Mouse (Mus musculus): ENCODE data around the gene Prkab2. TPM values are rescaled to one million over a fixed set of nuclear protein-coding genes. Genes with fewer than 3 reads are reported as not detected.

Prkab2 gene
- polyA plus RNA-seq (2015; fragmentation: Nextera tagmentation; extraction: Ambion mirVana), result 11.0 and 13.3 TPM in 2 replicates

DNA sequence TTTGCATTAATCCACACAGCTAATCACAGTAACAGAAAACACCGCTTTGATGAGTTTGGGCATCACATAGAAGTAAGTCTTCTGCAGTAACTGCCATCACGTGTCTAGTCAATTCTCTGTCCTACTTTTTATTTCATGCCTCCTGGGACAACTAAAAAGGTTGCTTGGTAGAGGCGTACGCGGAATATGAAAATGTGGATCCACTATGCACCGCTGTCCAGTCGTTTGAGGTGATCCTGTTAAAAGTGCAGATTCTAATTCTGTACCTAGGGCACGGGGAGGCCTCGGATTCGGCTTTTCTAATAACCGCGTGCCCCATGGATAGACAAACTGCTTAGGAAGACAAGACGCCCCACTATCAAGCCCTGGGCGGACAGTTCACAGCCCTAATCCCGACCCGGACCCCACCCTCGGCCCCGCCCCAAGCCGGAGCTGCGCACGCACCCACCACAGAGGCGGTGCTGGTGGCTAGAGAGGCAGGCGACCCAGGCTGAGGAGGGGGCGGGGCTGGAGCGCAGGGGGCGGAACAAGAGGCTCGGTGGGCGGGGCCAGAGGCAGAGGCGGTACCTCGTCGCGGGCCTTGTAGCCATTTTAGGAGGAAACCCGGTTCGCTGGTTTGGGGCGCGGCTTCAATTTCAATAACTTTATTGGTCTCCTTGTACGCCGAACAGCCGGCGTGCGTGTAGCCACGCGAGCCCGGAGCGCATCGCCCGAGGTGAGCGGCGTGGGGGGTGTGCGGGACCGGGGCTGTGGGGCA, at the start of gene Prkab2:
Gene Prkab2 (plus strand): TSS at position 539 of the 757 bp plus-strand sequence.
- Histone ChIP-seq H3K4me1 (replicated peaks; ENCODE audit: control insufficient read depth, insufficient read depth, low read length) (peaks cover 17% of the 10 kb centered on the region), H3K9me3 (ENCODE audit: control insufficient read depth, low read length) (no peaks in the 10 kb centered on the region), H3K27me3 (replicated peaks; ENCODE audit: control insufficient read depth, insufficient read depth, low read length) (no peaks in the 10 kb centered on the region), H3K36me3 (ENCODE audit: control insufficient read depth, insufficient read depth) (no peaks in the 10 kb centered on the region), H3K27ac (ENCODE audit: low read length) (peak within 1 kb of the TSS; percentile 25; the same call in 1 of the 2 replicates), H3K4me3 (replicated peaks; ENCODE audit: low read length) (peak within 1 kb of the TSS; percentile 79), H3K4me2 (ENCODE audit: low read length) (peak within 1 kb of the TSS; percentile 79), H3K9ac (replicated peaks; ENCODE audit: low read depth, low read length) (peak within 1 kb of the TSS; percentile 73)
- WGBS, result 3% methylated on average over 48 of the region's 51 CpGs
- ATAC-seq, result peak; percentile 95

DNA sequence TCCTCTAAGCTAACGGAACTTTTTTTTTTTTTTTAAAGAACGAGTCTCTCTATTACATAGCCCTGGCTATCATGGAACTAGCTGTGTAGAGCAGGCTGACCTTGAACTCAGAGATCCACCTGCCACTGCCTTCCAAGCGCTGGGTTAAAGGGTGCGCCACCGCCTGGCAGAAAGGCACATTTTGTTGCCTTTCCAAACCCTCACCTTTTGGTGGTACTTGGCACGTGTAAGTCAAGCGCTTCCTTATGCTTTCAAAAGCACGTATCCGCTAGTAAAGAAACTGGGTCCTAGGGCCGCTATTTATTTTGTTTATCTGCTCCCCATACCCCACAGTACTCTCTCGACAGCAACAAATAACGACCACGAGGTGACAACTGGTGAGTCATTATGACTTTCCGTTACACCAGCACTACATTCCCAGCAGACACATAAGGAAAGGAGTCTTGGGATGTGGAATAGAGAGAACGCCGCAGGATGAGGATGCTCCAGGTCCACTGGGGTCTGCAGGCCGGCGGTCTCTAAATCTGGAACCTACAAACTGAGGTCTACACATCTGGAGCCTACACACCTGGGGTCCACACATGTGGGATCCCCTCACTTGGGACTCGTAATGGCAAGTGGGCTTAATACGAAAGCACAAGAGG, 48.7 kb upstream of the Prkab2 start:
- Histone ChIP-seq H3K4me2 (ENCODE audit: low read length) (peak overlapping the region; percentile 50), H3K4me1 (replicated peaks; ENCODE audit: control insufficient read depth, insufficient read depth, low read length) (peaks cover 4% of the 10 kb centered on the region), H3K36me3 (ENCODE audit: control insufficient read depth, insufficient read depth) (no peaks in the 10 kb centered on the region), H3K4me3 (replicated peaks; ENCODE audit: low read length) (peak overlapping the region; percentile 69), H3K9ac (replicated peaks; ENCODE audit: low read depth, low read length) (peak overlapping the region; percentile 88; the same call in 1 of the 2 replicates), H3K9me3 (ENCODE audit: control insufficient read depth, low read length) (no peaks in the 10 kb centered on the region), H3K27me3 (replicated peaks; ENCODE audit: control insufficient read depth, insufficient read depth, low read length) (no peaks in the 10 kb centered on the region; the same call in 1 of the 2 replicates), H3K27ac (ENCODE audit: low read length) (no peak overlapping the region)
- WGBS, result 3% methylated on average over 20 of the region's 20 CpGs
- ATAC-seq, result no peak

- peaks cover 4% of the 10 kb centered on the region for H3K4me1 ChIP-seq (replicated peaks; ENCODE audit: control insufficient read depth, insufficient read depth, low read length)
- no peaks in the 10 kb centered on the region for H3K9me3 ChIP-seq (ENCODE audit: control insufficient read depth, low read length)
- ATAC-seq, result peak; percentile 98
- peak within 1 kb of the TSS; percentile 79 for H3K27ac ChIP-seq (ENCODE audit: low read length)
- peak within 1 kb of the TSS; percentile 69 for H3K4me3 ChIP-seq (replicated peaks; ENCODE audit: low read length)
- H3K9ac ChIP-seq (replicated peaks; ENCODE audit: low read depth, low read length), result peak within 1 kb of the TSS; percentile 88
- peak within 1 kb of the TSS; percentile 50 for H3K4me2 ChIP-seq (ENCODE audit: low read length)
- WGBS, result under 1% methylated on average over 51 of the region's 56 CpGs
- H3K27me3 ChIP-seq (replicated peaks; ENCODE audit: control insufficient read depth, insufficient read depth, low read length), result no peaks in the 10 kb centered on the region; the same call in 1 of the 2 replicates
- H3K36me3 ChIP-seq (ENCODE audit: control insufficient read depth, insufficient read depth), result no peaks in the 10 kb centered on the region
Observed at GRCm38 (mm10) chr3:97609845-97610410, 48.1 kb upstream of the Prkab2 start, which contains the start of gene Chd1l. Chd1l (minus strand) TSS chr3:97610203.

DNA sequence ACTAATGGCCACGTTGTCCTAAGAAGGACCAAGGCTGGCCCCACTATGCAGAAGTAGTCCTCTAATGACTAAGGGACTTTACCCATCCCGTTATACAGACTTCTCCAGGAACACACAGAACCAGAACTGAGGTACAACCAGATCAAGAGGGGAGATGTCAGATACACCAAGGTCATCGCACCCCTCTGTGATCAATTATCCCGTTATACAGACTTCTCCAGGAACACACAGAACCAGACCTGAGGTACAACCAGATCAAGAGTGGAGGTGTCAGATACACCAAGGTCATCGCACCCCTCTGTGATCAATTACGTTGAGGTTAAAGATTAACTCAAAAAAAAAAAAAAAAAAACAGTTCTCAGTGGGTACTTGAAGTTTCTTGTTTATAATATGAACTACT, 47.0 kb upstream of the Prkab2 start:
- no peak overlapping the region for H3K9ac ChIP-seq (replicated peaks; ENCODE audit: low read depth, low read length)
- H3K4me1 ChIP-seq (replicated peaks; ENCODE audit: control insufficient read depth, insufficient read depth, low read length), result peaks cover 4% of the 10 kb centered on the region
- no peaks in the 10 kb centered on the region; the same call in 1 of the 2 replicates for H3K27me3 ChIP-seq (replicated peaks; ENCODE audit: control insufficient read depth, insufficient read depth, low read length)
- no peak overlapping the region for H3K4me2 ChIP-seq (ENCODE audit: low read length)
- no peaks in the 10 kb centered on the region for H3K36me3 ChIP-seq (ENCODE audit: control insufficient read depth, insufficient read depth)
- H3K27ac ChIP-seq (ENCODE audit: low read length), result no peak overlapping the region
- 91% methylated on average over 6 of the region's 6 CpGs for WGBS
- no peak for ATAC-seq
- no peaks in the 10 kb centered on the region for H3K9me3 ChIP-seq (ENCODE audit: control insufficient read depth, low read length)
- no peak overlapping the region for H3K4me3 ChIP-seq (replicated peaks; ENCODE audit: low read length)

- Histone ChIP-seq H3K27me3 (replicated peaks; ENCODE audit: control insufficient read depth, insufficient read depth, low read length) (no peaks in the 10 kb centered on the region; the same call in 1 of the 2 replicates), H3K4me3 (replicated peaks; ENCODE audit: low read length) (no peak overlapping the region), H3K9ac (replicated peaks; ENCODE audit: low read depth, low read length) (no peak overlapping the region), H3K4me1 (replicated peaks; ENCODE audit: control insufficient read depth, insufficient read depth, low read length) (no peaks in the 10 kb centered on the region), H3K4me2 (ENCODE audit: low read length) (no peak overlapping the region), H3K9me3 (ENCODE audit: control insufficient read depth, low read length) (no peaks in the 10 kb centered on the region), H3K36me3 (ENCODE audit: control insufficient read depth, insufficient read depth) (no peaks in the 10 kb centered on the region), H3K27ac (ENCODE audit: low read length) (no peak overlapping the region)
- ATAC-seq, result no peak
- 41% methylated on average over 1 of the region's 1 CpGs for WGBS
Observed at GRCm38 (mm10) chr3:97615154-97615553, 42.8 kb upstream of the Prkab2 start.

DNA sequence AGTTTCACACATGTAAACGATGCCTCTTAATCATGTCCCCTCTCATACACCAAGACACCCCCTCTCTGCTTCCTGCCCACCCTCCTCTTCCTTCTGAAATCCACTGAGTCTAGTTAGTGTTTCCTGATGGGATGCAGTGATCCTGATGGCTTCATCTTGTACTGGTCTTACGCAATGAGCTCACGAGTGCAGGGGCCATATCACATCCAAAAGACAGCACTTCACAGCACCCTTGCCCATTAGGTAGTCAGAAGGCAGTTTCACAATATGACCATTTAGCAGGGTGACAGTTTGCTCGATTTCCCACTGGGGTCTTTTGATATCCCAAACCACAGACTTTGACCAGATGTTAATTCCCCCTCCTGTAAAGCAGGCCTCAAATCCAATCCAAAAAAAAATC, 42.1 kb upstream of the Prkab2 start:
- H3K9me3 ChIP-seq (ENCODE audit: control insufficient read depth, low read length), result no peaks in the 10 kb centered on the region
- H3K27ac ChIP-seq (ENCODE audit: low read length), result no peak overlapping the region
- H3K4me1 ChIP-seq (replicated peaks; ENCODE audit: control insufficient read depth, insufficient read depth, low read length), result no peaks in the 10 kb centered on the region
- H3K4me3 ChIP-seq (replicated peaks; ENCODE audit: low read length), result no peak overlapping the region
- 83% methylated on average over 4 of the region's 4 CpGs for WGBS
- ATAC-seq, result no peak
- H3K9ac ChIP-seq (replicated peaks; ENCODE audit: low read depth, low read length), result no peak overlapping the region
- no peaks in the 10 kb centered on the region; the same call in 1 of the 2 replicates for H3K27me3 ChIP-seq (replicated peaks; ENCODE audit: control insufficient read depth, insufficient read depth, low read length)
- H3K36me3 ChIP-seq (ENCODE audit: control insufficient read depth, insufficient read depth), result no peaks in the 10 kb centered on the region
- H3K4me2 ChIP-seq (ENCODE audit: low read length), result no peak overlapping the region

DNA sequence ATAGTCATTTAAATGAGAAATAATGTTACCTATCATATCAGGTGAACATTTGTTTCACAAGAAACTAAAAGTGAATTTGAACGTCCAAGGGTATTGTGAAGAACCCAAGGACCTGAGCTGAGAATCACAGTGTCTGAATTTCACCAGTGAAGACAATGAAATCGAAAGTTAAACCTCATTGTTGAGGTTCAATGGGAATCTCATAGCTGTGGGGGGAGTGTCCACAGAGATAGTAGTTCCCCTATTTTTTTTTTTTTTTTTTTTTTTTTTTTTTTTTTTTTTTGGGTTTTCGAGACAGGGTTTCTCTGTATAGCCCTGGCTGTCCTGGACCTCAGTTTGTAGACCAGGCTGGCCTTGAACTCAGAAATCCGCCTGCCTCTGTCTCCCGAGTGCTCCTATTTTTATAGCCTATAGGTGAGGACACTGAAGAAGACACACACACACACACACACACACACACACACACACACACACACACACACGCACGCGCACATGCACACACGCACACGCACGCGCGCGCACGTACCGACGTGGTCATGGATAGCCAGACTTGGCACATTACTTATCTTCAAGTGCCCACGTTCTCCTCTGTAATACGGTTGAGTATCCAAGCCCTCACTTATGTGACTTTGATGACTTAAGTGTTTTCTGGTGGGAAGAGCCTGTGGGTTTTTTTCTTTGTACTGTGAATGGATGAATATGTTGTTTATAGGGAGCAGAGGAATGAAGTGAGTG, 40.7 kb upstream of the Prkab2 start:
- no peak overlapping the region for H3K27ac ChIP-seq (ENCODE audit: low read length)
- no peak for ATAC-seq
- no peak overlapping the region for H3K4me2 ChIP-seq (ENCODE audit: low read length)
- H3K36me3 ChIP-seq (ENCODE audit: control insufficient read depth, insufficient read depth), result no peaks in the 10 kb centered on the region
- H3K4me3 ChIP-seq (replicated peaks; ENCODE audit: low read length), result no peak overlapping the region
- H3K27me3 ChIP-seq (replicated peaks; ENCODE audit: control insufficient read depth, insufficient read depth, low read length), result no peaks in the 10 kb centered on the region; the same call in 1 of the 2 replicates
- H3K9ac ChIP-seq (replicated peaks; ENCODE audit: low read depth, low read length), result no peak overlapping the region
- no peaks in the 10 kb centered on the region for H3K4me1 ChIP-seq (replicated peaks; ENCODE audit: control insufficient read depth, insufficient read depth, low read length)
- WGBS, result 93% methylated on average over 18 of the region's 19 CpGs
- H3K9me3 ChIP-seq (ENCODE audit: control insufficient read depth, low read length), result no peaks in the 10 kb centered on the region

DNA sequence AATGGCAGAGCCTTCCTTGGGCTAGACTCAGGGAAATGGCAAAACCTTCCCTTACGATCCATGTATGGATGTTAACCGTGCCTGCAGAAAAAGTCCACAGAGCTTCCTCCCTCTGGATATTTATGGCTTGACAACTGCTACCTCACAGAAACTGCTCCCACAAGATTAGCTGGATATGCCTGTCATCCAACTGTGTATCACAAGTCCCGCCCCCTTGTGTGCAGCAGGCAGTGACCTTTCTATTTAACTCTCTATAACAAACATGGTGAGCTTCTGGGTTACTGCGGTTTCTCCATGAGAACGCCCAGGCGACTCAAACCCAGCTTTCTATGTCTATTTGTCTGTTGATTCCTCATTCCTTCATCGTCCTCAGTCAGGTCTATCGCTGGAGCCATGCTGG, 40.1 kb upstream of the Prkab2 start:
- no peaks in the 10 kb centered on the region for H3K36me3 ChIP-seq (ENCODE audit: control insufficient read depth, insufficient read depth)
- no peak overlapping the region for H3K27ac ChIP-seq (ENCODE audit: low read length)
- H3K9me3 ChIP-seq (ENCODE audit: control insufficient read depth, low read length), result no peaks in the 10 kb centered on the region
- H3K4me1 ChIP-seq (replicated peaks; ENCODE audit: control insufficient read depth, insufficient read depth, low read length), result no peaks in the 10 kb centered on the region
- no peak overlapping the region for H3K9ac ChIP-seq (replicated peaks; ENCODE audit: low read depth, low read length)
- 88% methylated on average over 8 of the region's 8 CpGs for WGBS
- ATAC-seq, result no peak
- H3K27me3 ChIP-seq (replicated peaks; ENCODE audit: control insufficient read depth, insufficient read depth, low read length), result no peaks in the 10 kb centered on the region
- H3K4me2 ChIP-seq (ENCODE audit: low read length), result no peak overlapping the region
- no peak overlapping the region for H3K4me3 ChIP-seq (replicated peaks; ENCODE audit: low read length)

DNA sequence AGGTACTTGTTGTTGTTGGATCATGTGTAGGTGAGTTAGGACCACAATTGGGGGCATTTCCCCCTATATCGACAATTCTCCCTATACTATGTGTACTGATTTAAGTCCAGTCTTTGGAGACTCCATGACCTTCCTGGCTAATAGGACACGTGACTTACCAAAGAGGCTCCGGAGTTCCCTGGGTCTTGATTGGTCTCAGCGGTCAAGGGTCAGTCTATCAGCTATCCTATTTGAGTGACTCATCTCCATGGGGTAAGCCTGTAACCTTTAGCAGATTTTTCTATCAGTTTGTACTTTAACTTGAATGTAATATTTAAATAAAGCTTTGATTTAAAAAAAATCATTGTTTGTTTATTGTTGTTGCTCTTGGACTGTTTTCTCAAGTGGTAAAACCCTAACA, 37.3 kb upstream of the Prkab2 start:
- ATAC-seq, result no peak
- Histone ChIP-seq H3K27ac (ENCODE audit: low read length) (no peak overlapping the region), H3K4me2 (ENCODE audit: low read length) (no peak overlapping the region), H3K9me3 (ENCODE audit: control insufficient read depth, low read length) (no peaks in the 10 kb centered on the region), H3K36me3 (ENCODE audit: control insufficient read depth, insufficient read depth) (no peaks in the 10 kb centered on the region), H3K9ac (replicated peaks; ENCODE audit: low read depth, low read length) (no peak overlapping the region), H3K4me3 (replicated peaks; ENCODE audit: low read length) (no peak overlapping the region), H3K4me1 (replicated peaks; ENCODE audit: control insufficient read depth, insufficient read depth, low read length) (no peaks in the 10 kb centered on the region), H3K27me3 (replicated peaks; ENCODE audit: control insufficient read depth, insufficient read depth, low read length) (no peaks in the 10 kb centered on the region)
- 94% methylated on average over 4 of the region's 4 CpGs for WGBS
